Mouse (Mus musculus) kidney, postnatal 0 days (tissue): ENCODE measurements around the gene Faap100. TPM values are rescaled to one million over a fixed set of nuclear protein-coding genes. Genes with fewer than 3 reads are reported as not detected.
"Not testable (repeated sequence)": the region's sequence is repeated elsewhere in the genome, so short reads cannot be mapped to it uniquely, and the experiment has no call there.

Source experiments
- ATAC-seq: fragments of 200-750 bp; cut with Nextera tagmentation; replicated peaks from 2 replicates; pipeline ENCODE4 v1.8.0; 2017; ENCODE audit warnings: low read depth, moderate number of reproducible peaks, moderate TSS enrichment, moderate library complexity; ENCODE audit not compliant: low FRiP score
- DNase-seq: peaks from one replicate; pipeline ENCODE4 v3.0.0-alpha.2; 2016; ENCODE audit warnings: low spot score
- H3K27ac ChIP-seq: fragments of 300-500 bp; sonication (generic); 2 replicates; pipeline ENCODE4 v1.5.1; 2014; ENCODE audit warnings: mild to moderate bottlenecking
- H3K27me3 ChIP-seq: fragments of 300-500 bp; sonication (generic); 2 replicates; pipeline ENCODE4 v1.6.1; 2014; ENCODE audit warnings: low read length, mixed read lengths; ENCODE audit not compliant: insufficient read depth
- H3K36me3 ChIP-seq: fragments of 300-500 bp; sonication (generic); 2 replicates; pipeline ENCODE4 v1.6.1; 2014; ENCODE audit warnings: low read length, mixed read lengths; ENCODE audit not compliant: insufficient read depth
- H3K4me1 ChIP-seq: fragments of 300-500 bp; sonication (generic); replicated peaks from 2 replicates; pipeline ENCODE4 v1.6.1; 2014; ENCODE audit warnings: antibody characterized with exemption, low read length, mixed read lengths; ENCODE audit not compliant: insufficient read depth
- H3K4me2 ChIP-seq: fragments of 300-500 bp; sonication (generic); 2 replicates; pipeline ENCODE4 v1.6.1; 2014; ENCODE audit warnings: mild to moderate bottlenecking, low read length, moderate library complexity, mixed read lengths
- H3K4me3 ChIP-seq: fragments of 300-500 bp; sonication (generic); replicated peaks from 2 replicates; pipeline ENCODE4 v1.5.1; 2014; ENCODE audit warnings: low read depth, low read length
- H3K9ac ChIP-seq: fragments of 300-500 bp; sonication (generic); 2 replicates; pipeline ENCODE4 v1.6.1; 2014; ENCODE audit warnings: low read depth, low read length
- H3K9me3 ChIP-seq: fragments of 300-500 bp; sonication (generic); replicated peaks from 2 replicates; pipeline ENCODE4 v1.6.1; 2016; ENCODE audit warnings: low read length, inconsistent platforms, mixed read lengths
- CTCF ChIP-seq: IDR thresholded peaks from 2 replicates; pipeline ENCODE4 v1.5.1; 2016; ENCODE audit warnings: antibody characterized with exemption, low read depth, mild to moderate bottlenecking, moderate library complexity
- WGBS: fragments of 180-500 bp; shearing (Covaris S2); extraction: QIAGEN DNeasy Blood & Tissue Kit; methylation state at CpG from one replicate; pipeline ENCODE4 v1.1.7; 2014; 5-methylcytosine and 5-hydroxymethylcytosine counted together
- polyA plus RNA-seq: library from polyadenylated mRNA; unstranded; fragments of >200 nt; fragmentation: Nextera tagmentation; extraction: Ambion mirVana; gene quantifications from 2 replicates; pipeline ENCODE4 v1.2.1, GENCODE M21; 2015

Gene Faap100
- polyA plus RNA-seq, 1 experiment from 2014 or later: 21.9 TPM

GRCm38 (mm10) chr11:120353500-120354303 lies 24.9 kb downstream of the Faap100 start:
- no peak overlapping the region for H3K4me3 ChIP-seq

DNA sequence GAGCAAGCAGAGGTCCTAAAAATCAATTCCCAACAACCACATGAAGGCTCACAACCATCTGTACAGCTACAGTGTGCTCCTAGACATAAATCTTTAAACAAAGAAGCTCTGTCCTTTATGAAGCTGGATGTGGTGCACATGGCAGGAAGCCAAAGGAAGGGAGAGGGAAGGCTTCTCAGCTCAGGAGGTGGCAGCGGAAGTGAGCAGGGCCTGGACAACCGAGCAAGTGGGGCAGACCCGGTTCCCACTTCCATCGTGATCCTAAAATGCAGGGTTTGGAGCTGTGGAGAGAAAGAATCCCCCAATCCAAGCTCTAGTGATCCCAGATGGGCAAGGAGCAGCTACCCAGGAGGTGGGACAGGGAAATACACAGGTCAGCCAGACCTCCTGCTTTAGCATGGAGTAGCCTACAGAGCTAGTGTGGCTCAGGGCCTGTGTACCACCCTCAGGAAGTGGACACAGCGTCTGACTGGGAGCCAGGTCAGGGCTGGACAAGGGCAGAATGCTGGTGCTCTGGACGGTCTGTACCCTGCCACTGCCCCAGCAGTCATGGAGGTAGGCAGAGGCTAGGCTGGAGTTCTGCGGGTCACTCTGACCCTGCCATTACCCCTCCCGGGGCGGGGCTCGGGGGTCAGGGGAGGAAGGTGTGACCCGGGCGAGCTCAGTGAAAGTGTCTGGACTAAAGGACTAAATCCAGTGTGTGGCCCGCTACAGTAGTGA lies 25.8 kb downstream of the Faap100 start:
- no peak for TF ChIP-seq CTCF
- no peaks in the 10 kb centered on the region for H3K27me3 ChIP-seq
- peaks cover 4% of the 10 kb centered on the region for H3K4me1 ChIP-seq
- DNase-seq: peak; percentile 65
- no peak overlapping the region for H3K9ac ChIP-seq
- H3K9me3 ChIP-seq: no peaks in the 10 kb centered on the region
- no peak for ATAC-seq
- no peaks in the 10 kb centered on the region for H3K36me3 ChIP-seq
- peak overlapping the region; percentile 100 for H3K27ac ChIP-seq
- WGBS: 55% methylated on average over 13 of the region's 13 CpGs
- no peak overlapping the region for H3K4me3 ChIP-seq
- no peak overlapping the region for H3K4me2 ChIP-seq

More at GRCm38 (mm10) chr11:120353500-120354303, 24.9 kb downstream of the Faap100 start:
- H3K27me3 ChIP-seq: no peaks in the 10 kb centered on the region
- no peaks in the 10 kb centered on the region for H3K36me3 ChIP-seq
- peak; percentile 82 for TF ChIP-seq CTCF
- H3K9me3 ChIP-seq: no peaks in the 10 kb centered on the region
- ATAC-seq: peak; percentile 34
- H3K4me1 ChIP-seq: peaks cover 11% of the 10 kb centered on the region
- WGBS: 23% methylated on average over 26 of the region's 26 CpGs
- peak; percentile 76 for DNase-seq
- H3K9ac ChIP-seq: 0 out of 2 replicates have a peak overlapping the region, but pooled peaks have one; percentile 1
- peak overlapping the region; percentile 19; the same call in 1 of the 2 replicates for H3K4me2 ChIP-seq
- peak overlapping the region; percentile 100; the same call in 1 of the 2 replicates for H3K27ac ChIP-seq

- H3K4me1 ChIP-seq, ATAC-seq, H3K9me3 ChIP-seq, H3K4me3 ChIP-seq, DNase-seq, H3K4me2 ChIP-seq, H3K36me3 ChIP-seq, H3K27me3 ChIP-seq, H3K9ac ChIP-seq: not testable (repeated sequence)
- WGBS: 84% methylated on average over 5 of the region's 5 CpGs
- H3K27ac ChIP-seq: peak overlapping the region; percentile 100; the same call in 1 of the 2 replicates
These were observed 26.5 kb downstream of the Faap100 start for GRCm38 (mm10) chr11:120352093-120352350.

DNA sequence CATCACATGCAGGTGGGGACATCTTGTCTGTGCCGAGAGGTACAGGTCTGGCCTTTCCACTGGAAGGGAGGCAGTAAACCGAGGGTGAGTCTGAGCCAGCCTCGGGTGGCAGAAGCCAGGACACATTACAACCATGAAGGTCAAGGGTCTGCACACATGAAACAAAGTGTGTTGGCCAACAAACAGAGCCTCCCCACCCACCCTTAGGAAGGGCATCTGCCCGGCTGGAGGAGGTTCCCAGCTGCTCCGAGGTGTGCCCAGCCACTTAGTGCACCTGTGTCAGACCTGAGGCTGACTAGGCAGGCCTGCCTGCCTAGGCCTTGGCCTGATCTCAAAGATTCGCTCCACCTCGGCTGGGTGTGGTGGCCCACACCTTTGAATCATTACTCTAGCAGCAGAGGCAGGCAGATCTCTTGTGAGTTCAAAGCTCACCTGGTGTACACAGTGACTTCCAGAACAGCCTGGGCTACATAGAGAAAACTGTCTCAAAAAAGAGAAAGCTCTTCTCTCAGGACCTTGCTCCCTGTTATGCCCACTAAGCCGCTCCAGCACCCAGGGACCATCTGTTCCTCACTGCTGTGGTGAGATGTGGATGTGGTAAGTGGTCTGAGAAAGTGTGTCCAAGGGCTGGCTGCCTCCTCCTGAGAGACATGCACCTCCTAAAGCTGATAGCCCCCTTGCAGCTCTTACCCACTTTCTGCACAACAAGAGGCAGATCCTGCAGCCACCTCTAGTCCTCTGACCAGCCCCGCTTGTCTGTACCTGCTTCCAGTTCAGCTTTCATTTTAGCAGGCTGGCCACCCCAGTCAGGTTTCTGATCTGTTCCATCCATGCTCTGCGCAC lies 27.1 kb downstream of the Faap100 start:
- Histone ChIP-seq H3K4me1 (peaks cover 4% of the 10 kb centered on the region), H3K27ac (peak overlapping the region; percentile 100), H3K27me3 (no peaks in the 10 kb centered on the region), H3K36me3 (0 out of 2 replicates have a peak, but pooled peaks cover 4% of the 10 kb centered on the region), H3K9ac (no peak overlapping the region), H3K4me2 (peak overlapping the region; percentile 97; the same call in 1 of the 2 replicates), H3K4me3 (no peak overlapping the region), H3K9me3 (no peaks in the 10 kb centered on the region)
- no peak for ATAC-seq
- WGBS: 67% methylated on average over 10 of the region's 10 CpGs
- DNase-seq: no peak
- no peak for TF ChIP-seq CTCF

GRCm38 (mm10) chr11:120350711-120351110 lies 27.9 kb downstream of the Faap100 start:
- Histone ChIP-seq H3K36me3 (0 out of 2 replicates have a peak, but pooled peaks cover 4% of the 10 kb centered on the region), H3K9ac (peak overlapping the region; percentile 99), H3K27ac (peak overlapping the region; percentile 100), H3K4me2 (peak overlapping the region; percentile 97), H3K27me3 (no peaks in the 10 kb centered on the region), H3K9me3 (no peaks in the 10 kb centered on the region), H3K4me3 (peak overlapping the region; percentile 95), H3K4me1 (peaks cover 4% of the 10 kb centered on the region)
- ATAC-seq (no peak), DNase-seq (no peak)
- 12% methylated on average over 11 of the region's 11 CpGs for WGBS
- no peak for TF ChIP-seq CTCF
